Mouse (Mus musculus): Measurements from ENCODE around the gene Klra9. TPM values are rescaled to one million over a fixed set of nuclear protein-coding genes. Genes with fewer than 3 reads are reported as not detected.
"Not testable (repeated sequence)": the region's sequence is repeated elsewhere in the genome, so short reads cannot be mapped to it uniquely, and the experiment has no call there.

The Klra9 gene
- polyA plus RNA-seq (2011; ENCODE audit: insufficient read depth, insufficient read length, low replicate concordance, missing spikeins) = 3.0 and 4.9 TPM in 2 replicates

GRCm38 (mm10) chr6:130193012-130193411 is at the start of gene Klra9:
Gene Klra9, minus strand, starts transcription at chr6:130193112.
- WGBS = 50% methylated on average over 3 of the region's 3 CpGs
- not testable (repeated sequence) for H3K4me3 ChIP-seq (replicated peaks; ENCODE audit: control insufficient read depth, low read depth, low read length); H3K27ac ChIP-seq (ENCODE audit: control insufficient read depth, insufficient read depth, low read depth, low read length, poor library complexity); H3K4me1 ChIP-seq (ENCODE audit: control insufficient read depth, insufficient read depth, low read length)

- Histone ChIP-seq H3K4me1 (ENCODE audit: control insufficient read depth, insufficient read depth, low read length) (peaks cover 1% of the 10 kb centered on the region; the same call in 1 of the 2 replicates), H3K4me3 (replicated peaks; ENCODE audit: control insufficient read depth, low read depth, low read length) (no peak overlapping the region), H3K27ac (ENCODE audit: control insufficient read depth, insufficient read depth, low read depth, low read length, poor library complexity) (no peak overlapping the region)
- WGBS = 25% methylated on average over 2 of the region's 2 CpGs
- TF ChIP-seq POLR2A (IDR thresholded peaks at IDR 0.05; ENCODE audit: borderline replicate concordance, control insufficient read depth, low read depth, low read length) (no peak), CTCF (IDR thresholded peaks at IDR 0.05; ENCODE audit: control insufficient read depth, insufficient read depth, low read length) (no peak)
These were observed 44.6 kb upstream of the Klra9 start for GRCm38 (mm10) chr6:130237536-130237935.

- 47% methylated on average over 1 of the region's 1 CpGs for WGBS
- Histone ChIP-seq H3K27ac (ENCODE audit: control insufficient read depth, insufficient read depth, low read depth, low read length, poor library complexity) (no peak overlapping the region), H3K4me1 (ENCODE audit: control insufficient read depth, insufficient read depth, low read length) (peaks cover 1% of the 10 kb centered on the region; the same call in 1 of the 2 replicates), H3K4me3 (replicated peaks; ENCODE audit: control insufficient read depth, low read depth, low read length) (no peak overlapping the region)
- TF ChIP-seq CTCF (IDR thresholded peaks at IDR 0.05; ENCODE audit: control insufficient read depth, insufficient read depth, low read length) (no peak), POLR2A (IDR thresholded peaks at IDR 0.05; ENCODE audit: borderline replicate concordance, control insufficient read depth, low read depth, low read length) (no peak)
These were observed 43.7 kb upstream of the Klra9 start for GRCm38 (mm10) chr6:130236635-130237034.

- TF ChIP-seq POLR2A (IDR thresholded peaks at IDR 0.05; ENCODE audit: borderline replicate concordance, control insufficient read depth, low read depth, low read length) = no peak
- TF ChIP-seq CTCF (IDR thresholded peaks at IDR 0.05; ENCODE audit: control insufficient read depth, insufficient read depth, low read length) = no peak
- H3K4me1 ChIP-seq (ENCODE audit: control insufficient read depth, insufficient read depth, low read length) = peaks cover 1% of the 10 kb centered on the region; the same call in 1 of the 2 replicates
- no peak within 1 kb of the TSS for H3K27ac ChIP-seq (ENCODE audit: control insufficient read depth, insufficient read depth, low read depth, low read length, poor library complexity)
- no peak within 1 kb of the TSS for H3K4me3 ChIP-seq (replicated peaks; ENCODE audit: control insufficient read depth, low read depth, low read length)
These were observed 40.3 kb upstream of the Klra9 start, which contains the start of gene Klra7 for GRCm38 (mm10) chr6:130233222-130233621. Gene Klra7, minus strand, starts transcription at chr6:130233322.

GRCm38 (mm10) chr6:130197453-130197852 is 4.5 kb upstream of the Klra9 start:
- not testable (repeated sequence) for H3K4me3 ChIP-seq (replicated peaks; ENCODE audit: control insufficient read depth, low read depth, low read length); H3K27ac ChIP-seq (ENCODE audit: control insufficient read depth, insufficient read depth, low read depth, low read length, poor library complexity); H3K4me1 ChIP-seq (ENCODE audit: control insufficient read depth, insufficient read depth, low read length)
- 25% methylated on average over 1 of the region's 1 CpGs for WGBS

- 32% methylated on average over 4 of the region's 4 CpGs for WGBS
- H3K4me1 ChIP-seq (ENCODE audit: control insufficient read depth, insufficient read depth, low read length); H3K27ac ChIP-seq (ENCODE audit: control insufficient read depth, insufficient read depth, low read depth, low read length, poor library complexity); H3K4me3 ChIP-seq (replicated peaks; ENCODE audit: control insufficient read depth, low read depth, low read length): not testable (repeated sequence)
These were observed 63.1 kb downstream of the Klra9 start, which contains the start of gene Klra8 for GRCm38 (mm10) chr6:130129798-130130197. Gene Klra8, minus strand, starts transcription at chr6:130129898.

Other genes with a start within 250 kb of the Klra9 start
- not detected in 2 replicates for gene Klra6, start 166.2 kb downstream of the Klra9 start, polyA plus RNA-seq (2011; ENCODE audit: insufficient read depth, insufficient read length, low replicate concordance, missing spikeins)
- gene Klra4, start 125.8 kb downstream of the Klra9 start, polyA plus RNA-seq (2011; ENCODE audit: insufficient read depth, insufficient read length, low replicate concordance, missing spikeins) = 1.3 TPM in 1 of 2 replicates, not detected in the other
- 5.2 and 7.9 TPM in 2 replicates for gene Klra8, start 63.2 kb downstream of the Klra9 start, polyA plus RNA-seq (2011; ENCODE audit: insufficient read depth, insufficient read length, low replicate concordance, missing spikeins)
- gene Klra7, start 40.2 kb upstream of the Klra9 start, polyA plus RNA-seq (2011; ENCODE audit: insufficient read depth, insufficient read length, low replicate concordance, missing spikeins) = 2.8 and 4.1 TPM in 2 replicates
- not detected in 2 replicates for gene Klra10, start 88.8 kb upstream of the Klra9 start, polyA plus RNA-seq (2011; ENCODE audit: insufficient read depth, insufficient read length, low replicate concordance, missing spikeins)
- gene Klra3, start 144.5 kb upstream of the Klra9 start, polyA plus RNA-seq (2011; ENCODE audit: insufficient read depth, insufficient read length, low replicate concordance, missing spikeins) = 2.4 TPM in 1 of 2 replicates, not detected in the other
- 0.65 and 3.3 TPM in 2 replicates for gene Klra1, start 193.8 kb upstream of the Klra9 start, polyA plus RNA-seq (2011; ENCODE audit: insufficient read depth, insufficient read length, low replicate concordance, missing spikeins)

Measured in bone marrow, adult 2 months (tissue).